Mouse (Mus musculus) inflammation-experienced regulatory T-cells, adult 16 weeks (primary cell): ENCODE measurements around the gene Fmo9. TPM values are rescaled to one million over a fixed set of nuclear protein-coding genes. Genes with fewer than 3 reads are reported as not detected.

Source experiments
- polyA plus RNA-seq: library from polyadenylated mRNA; unstranded; fragments of 100-300 nt; shearing (Covaris generic); gene quantifications from one replicate; pipeline ENCODE4 v1.2.1, GENCODE M21; 2017

Gene Fmo9
- not detected for polyA plus RNA-seq

DNA sequence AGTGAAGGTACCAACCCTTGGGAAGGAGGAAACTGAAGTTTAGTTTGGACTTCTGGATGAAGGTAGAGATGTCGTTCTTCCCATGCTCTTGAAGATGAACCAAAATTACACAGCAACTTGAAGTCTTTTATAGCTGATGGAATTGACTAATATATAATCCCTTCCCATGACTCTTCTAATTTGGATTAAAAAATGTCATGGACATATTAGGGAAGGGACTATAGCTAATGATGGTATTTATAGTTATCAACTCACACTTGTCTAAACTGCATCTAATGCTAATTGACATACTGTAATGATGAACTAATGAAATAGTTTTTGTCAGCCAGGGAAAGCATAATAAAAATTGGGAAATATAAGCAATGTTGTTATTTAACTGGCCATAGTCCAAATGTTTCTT, at the start of gene Fmo9:
Gene Fmo9, minus strand, starts transcription at position 101 of the 400 bp plus-strand sequence.

DNA sequence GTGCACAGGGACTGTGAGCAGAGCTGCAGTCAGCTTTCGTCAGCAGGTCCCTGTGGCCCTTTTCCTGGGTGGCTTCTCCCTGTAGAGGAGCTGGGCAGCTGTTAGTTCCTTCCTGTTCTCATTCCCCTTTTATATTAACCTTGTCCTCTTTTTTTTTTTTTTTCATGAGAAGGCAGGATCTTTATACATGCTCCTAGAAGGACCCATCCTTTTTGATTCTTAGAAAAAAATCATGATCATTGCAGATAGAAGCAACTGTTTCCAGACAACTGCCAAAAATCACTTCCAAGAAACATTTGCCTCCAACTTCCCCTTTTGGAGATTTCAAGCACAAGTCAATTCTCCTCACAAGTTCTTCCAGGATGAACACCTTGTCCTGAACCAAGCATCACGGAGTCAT, 34.1 kb downstream of the Fmo9 start, which contains the start of gene Gm4847:
Gene Gm4847, minus strand, starts transcription at position 101 of the 400 bp plus-strand sequence.

Other genes starting within 250 kb of the Fmo9 start
- gene Gm4846, start 184.3 kb downstream of the Fmo9 start, polyA plus RNA-seq: not detected
- gene Gm4847, start 34.2 kb downstream of the Fmo9 start, polyA plus RNA-seq: not detected